ENCODE assay signal across 8 mouse cellular contexts in genomic region chr6:108426789-108427188, GRCm38 (mm10).
DNase-seq lines count a peak whose midpoint lies in the region; ATAC-seq lines count a peak whose summit lies in the region.

No protein-coding gene starts in this region.

- H3K4me1 ChIP-seq in forebrain, embryonic 10.5 days = peaks cover 23% of the 10 kb centered on the region
- peaks cover 2 to 3% of the 10 kb centered on the region in 2 experiments; a peak in 2 of 4 replicates for H3K4me1 ChIP-seq in heart, embryonic 14.5 days (ENCODE audit: control insufficient read depth in 2 of 2, insufficient read depth in 2 of 2, low read length in 2 of 2)
- 0 out of 2 replicates have a peak, but pooled peaks cover 6% of the 10 kb centered on the region for H3K4me1 ChIP-seq in liver, embryonic 11.5 days (replicated peaks; ENCODE audit: control insufficient read depth, insufficient read depth, low read length)
- no peaks in the 10 kb centered on the region for H3K4me1 ChIP-seq in stomach, embryonic 14.5 days (ENCODE audit: control insufficient read depth, insufficient read depth, low read length)

- no peak overlapping the region for H3K27ac ChIP-seq in forebrain, embryonic 10.5 days
- H3K27ac ChIP-seq in heart, embryonic 14.5 days (replicated peaks in 1 of 2; ENCODE audit: control insufficient read depth in 1 of 2, insufficient read depth in 1 of 2, low read depth in 2 of 2, low read length in 2 of 2) = peak overlapping the region; percentile 30 to 67; a peak in 3 of 4 replicates
- no peak overlapping the region for H3K27ac ChIP-seq in liver, embryonic 11.5 days (ENCODE audit: low read depth, low read length)
- no peak overlapping the region for H3K27ac ChIP-seq in stomach, embryonic 14.5 days (ENCODE audit: low read length)

- H3K4me2 ChIP-seq in heart, embryonic 14.5 days (ENCODE audit: low read length) = peak overlapping the region; percentile 14; the same call in 1 of the 2 replicates
- H3K4me2 ChIP-seq in liver, embryonic 11.5 days = no peak overlapping the region; the same call in 1 of the 2 replicates
- no peak overlapping the region; the same call in 1 of the 2 replicates for H3K4me2 ChIP-seq in stomach, embryonic 14.5 days (replicated peaks; ENCODE audit: low read depth, low read length)

- H3K27me3 ChIP-seq in forebrain, embryonic 10.5 days (ENCODE audit: poor library complexity, severe bottlenecking) = no peaks in the 10 kb centered on the region
- no peaks in the 10 kb centered on the region for H3K27me3 ChIP-seq in heart, embryonic 14.5 days (ENCODE audit: control insufficient read depth, insufficient read depth, low read length)
- H3K27me3 ChIP-seq in liver, embryonic 11.5 days (replicated peaks; ENCODE audit: control insufficient read depth, insufficient read depth, low read length) = no peaks in the 10 kb centered on the region
- H3K27me3 ChIP-seq in stomach, embryonic 14.5 days (ENCODE audit: control insufficient read depth, insufficient read depth, low read length) = no peaks in the 10 kb centered on the region

- no peak overlapping the region for H3K9ac ChIP-seq in heart, embryonic 14.5 days (ENCODE audit: low read length)
- H3K9ac ChIP-seq in liver, embryonic 11.5 days (ENCODE audit: low read depth, low read length) = no peak overlapping the region
- no peak overlapping the region for H3K9ac ChIP-seq in stomach, embryonic 14.5 days (replicated peaks; ENCODE audit: low read depth, low read length)

- H3K36me3 ChIP-seq in forebrain, embryonic 10.5 days (replicated peaks) = peaks cover 7% of the 10 kb centered on the region
- peaks cover 28% of the 10 kb centered on the region for H3K36me3 ChIP-seq in heart, embryonic 14.5 days (ENCODE audit: control insufficient read depth, insufficient read depth, low read length)
- no peaks in the 10 kb centered on the region for H3K36me3 ChIP-seq in liver, embryonic 11.5 days (ENCODE audit: control insufficient read depth, insufficient read depth, low read length)
- H3K36me3 ChIP-seq in stomach, embryonic 14.5 days (ENCODE audit: control insufficient read depth, insufficient read depth, low read length) = no peaks in the 10 kb centered on the region

- peak; percentile 52 to 54 for DNase-seq in B cell, adult 2 months
- DNase-seq in brain, adult 2 months (ENCODE audit: low read depth, low spot score) = peak; percentile 98
- peak; percentile 55 for DNase-seq in forebrain, embryonic 10.5 days (ENCODE audit: extremely low spot score, low spot score)
- DNase-seq in kidney, postnatal 10 days = peak; percentile 92
- DNase-seq in liver, embryonic 11.5 days (ENCODE audit: low spot score) = no peak
- peak; percentile 73 for DNase-seq in naive thymus-derived CD4-positive, alpha-beta T cell, adult 2 months (ENCODE audit: low read depth)

- no peak overlapping the region for H3K4me3 ChIP-seq in forebrain, embryonic 10.5 days
- H3K4me3 ChIP-seq in heart, embryonic 14.5 days (ENCODE audit: control insufficient read depth in 1 of 2, insufficient read depth in 1 of 2, low read depth in 1 of 2, low read length in 2 of 2) = no peak overlapping the region
- H3K4me3 ChIP-seq in liver, embryonic 11.5 days (ENCODE audit: low read depth, low read length) = no peak overlapping the region
- H3K4me3 ChIP-seq in stomach, embryonic 14.5 days (ENCODE audit: low read depth, low read length) = no peak overlapping the region

- WGBS in forebrain, embryonic 10.5 days = 23% methylated on average over 10 of the region's 10 CpGs
- 19% methylated on average over 10 of the region's 10 CpGs for WGBS in heart, embryonic 14.5 days
- 38% methylated on average over 10 of the region's 10 CpGs for WGBS in liver, embryonic 11.5 days
- WGBS in stomach, embryonic 14.5 days = 12% methylated on average over 10 of the region's 10 CpGs

- no peaks in the 10 kb centered on the region for H3K9me3 ChIP-seq in forebrain, embryonic 10.5 days
- H3K9me3 ChIP-seq in heart, embryonic 14.5 days (ENCODE audit: control insufficient read depth, low read length) = no peaks in the 10 kb centered on the region
- no peaks in the 10 kb centered on the region for H3K9me3 ChIP-seq in liver, embryonic 11.5 days (ENCODE audit: control insufficient read depth, low read length)
- no peaks in the 10 kb centered on the region for H3K9me3 ChIP-seq in stomach, embryonic 14.5 days (ENCODE audit: control insufficient read depth, low read depth, low read length)

- peak; percentile 75 for ATAC-seq in heart, embryonic 14.5 days (ENCODE audit: insufficient number of reproducible peaks, insufficient read depth, low FRiP score, low read depth)
- ATAC-seq in liver, embryonic 11.5 days (replicated peaks; ENCODE audit: low FRiP score) = peak; percentile 69
- ATAC-seq in stomach, embryonic 14.5 days (ENCODE audit: insufficient number of reproducible peaks, insufficient read depth, low FRiP score, low read depth) = peak; percentile 84

Comparison
In these comparisons a context has a peak if more than half of its experiments do, and no peak if none do; other contexts are left out.
1. H3K27ac ChIP-seq: peak in heart, embryonic 14.5 days (2 of 2); none in forebrain, embryonic 10.5 days (single experiment), liver, embryonic 11.5 days (single experiment) and stomach, embryonic 14.5 days (single experiment).
2. Peak in every context shown above with its lines, with median percentiles within 50 percentile points of each other: ATAC-seq.